Comparison of ENCODE assay signal across 8 mouse cellular contexts in genomic region chr2:32680051-32680451, GRCm38 (mm10). TPM values are rescaled to one million over a fixed set of nuclear protein-coding genes. Genes with fewer than 3 reads are reported as not detected.
DNase-seq lines count a peak whose midpoint lies in the region; TF ChIP-seq lines count a peak whose summit lies in the region.

No protein-coding gene starts in this region.

- peak; percentile 83 to 88 for DNase-seq in adrenal gland, adult (ENCODE audit: inconsistent age in 2 of 2, low spot score in 1 of 2)
- no peak for DNase-seq in adrenal gland, postnatal 4 days (ENCODE audit: low spot score in 2 of 2)
- DNase-seq in ovary, adult 18-20 months (ENCODE audit: low spot score): peak; percentile 33
- DNase-seq in ovary, postnatal 10 days (ENCODE audit: low spot score): no peak
- DNase-seq in heart, postnatal 14 days: peak; percentile 43 to 54
- DNase-seq in cerebellum, adult 11 months: no peak
- no peak for DNase-seq in embryo, embryonic 9.5 days (ENCODE audit: extremely low spot score)

- H3K4me3 ChIP-seq in olfactory bulb, adult 2 months (ENCODE audit: insufficient read depth, low read depth, low read length): no peak overlapping the region

- no peak for TF ChIP-seq POLR2A in olfactory bulb, adult 2 months (IDR thresholded peaks at IDR 0.05; ENCODE audit: insufficient read depth, low read depth, low read length)

- 12% methylated on average over 7 of the region's 7 CpGs for whole genome bisulfite sequencing in olfactory bulb, adult 2 months

- intact Hi-C loops in heart, postnatal 14 days (cut with DNase I): no loop called here

- peak overlapping the region; percentile 85 for H3K27ac ChIP-seq in olfactory bulb, adult 2 months (ENCODE audit: insufficient read depth, low read depth, low read length)

- peaks cover 38% of the 10 kb centered on the region for H3K4me1 ChIP-seq in olfactory bulb, adult 2 months (ENCODE audit: control insufficient read depth, insufficient read depth, low read length)

- TF ChIP-seq CTCF in olfactory bulb, adult 2 months (IDR thresholded peaks at IDR 0.05; ENCODE audit: insufficient read depth, low read depth, low read length): no peak

RNA-seq across cellular contexts. Expression of gene Fpgs, which starts 23.9 kb away (rescaled TPM):
- 10 to 100 TPM; 33.2 to 36.2 TPM for total RNA-seq in adrenal gland, postnatal 4 days (2021)
- total RNA-seq in heart, postnatal 14 days (2021): 1 to 10 TPM; 6.0 to 7.4 TPM
- not detected in 2 replicates for polyA plus RNA-seq in olfactory bulb, adult 2 months (2012; ENCODE audit: insufficient read depth, insufficient read length, low replicate concordance, missing spikeins)

RNA-seq across cellular contexts. Expression of gene Cdk9, which starts 32.8 kb away (rescaled TPM):
- total RNA-seq in adrenal gland, postnatal 4 days (2021): 100 to 1,000 TPM; 102 to 105 TPM
- total RNA-seq in heart, postnatal 14 days (2021): 10 to 100 TPM; 30.7 to 31.3 TPM
- 509 TPM in 1 of 2 replicates, not detected in the other for polyA plus RNA-seq in olfactory bulb, adult 2 months (2012; ENCODE audit: insufficient read depth, insufficient read length, low replicate concordance, missing spikeins)

RNA-seq across cellular contexts. Expression of gene Eng, which starts 33.7 kb away (rescaled TPM):
- total RNA-seq in adrenal gland, postnatal 4 days (2021): 100 to 1,000 TPM in 1 of 2 experiments, 10 to 100 TPM in 1; 97.4 to 103 TPM
- 100 to 1,000 TPM; 148 to 162 TPM for total RNA-seq in heart, postnatal 14 days (2021)
- polyA plus RNA-seq in olfactory bulb, adult 2 months (2012; ENCODE audit: insufficient read depth, insufficient read length, low replicate concordance, missing spikeins): not detected in 2 replicates

RNA-seq across cellular contexts. Expression of gene Sh2d3c, which starts 40.8 kb away (rescaled TPM):
- 10 to 100 TPM; 32.3 to 32.9 TPM for total RNA-seq in adrenal gland, postnatal 4 days (2021)
- 10 to 100 TPM; 37.4 to 39.4 TPM for total RNA-seq in heart, postnatal 14 days (2021)
- polyA plus RNA-seq in olfactory bulb, adult 2 months (2012; ENCODE audit: insufficient read depth, insufficient read length, low replicate concordance, missing spikeins): not detected in 2 replicates

RNA-seq across cellular contexts. Expression of gene Ak1, which starts 58.5 kb away (rescaled TPM):
- total RNA-seq in adrenal gland, postnatal 4 days (2021): 10 to 100 TPM; 53.4 to 68.7 TPM
- 100 to 1,000 TPM; 595 to 617 TPM for total RNA-seq in heart, postnatal 14 days (2021)
- not detected in 2 replicates for polyA plus RNA-seq in olfactory bulb, adult 2 months (2012; ENCODE audit: insufficient read depth, insufficient read length, low replicate concordance, missing spikeins)

Comparison
In these comparisons a context has a peak if more than half of its experiments do, and no peak if none do; other contexts are left out.
1. DNase-seq: peak in adrenal gland, adult (2 of 2), ovary, adult 18-20 months (single experiment) and heart, postnatal 14 days (2 of 2); none in adrenal gland, postnatal 4 days (0 of 2), ovary, postnatal 10 days (single experiment), cerebellum, adult 11 months (single experiment) and embryo, embryonic 9.5 days (single experiment).
2. RNA of gene Fpgs, which starts 23.9 kb away (total RNA-seq): 33.2 to 36.2 TPM in adrenal gland, postnatal 4 days; 6.0 to 7.4 TPM in heart, postnatal 14 days; every median in the first group is over 4 times any median in the second.